Mouse (Mus musculus): Measurements from ENCODE around the gene Ncam1.
A peak's percentile ranks its signal among the peaks of the same experiment; 100 is the strongest.

The Ncam1 gene

DNA sequence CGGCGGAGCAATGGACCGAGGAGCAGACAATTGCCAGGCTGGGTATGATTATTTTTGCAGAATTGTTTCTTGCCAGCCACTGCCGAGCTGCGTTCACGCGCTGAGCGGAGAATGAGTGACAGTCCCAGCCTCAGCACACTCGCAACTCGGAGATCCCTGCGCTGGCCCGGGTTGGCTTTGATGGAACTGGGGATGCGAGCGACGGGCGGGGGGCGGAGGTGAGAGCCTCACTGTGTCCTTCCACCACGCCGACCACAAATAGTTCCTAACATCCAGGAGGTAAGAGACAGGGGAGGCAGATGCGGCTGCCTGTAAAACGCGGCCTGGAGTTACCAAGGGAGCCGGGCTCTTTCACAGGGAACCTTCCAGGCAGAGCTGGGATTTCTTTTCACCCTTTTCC lies at the start of gene Ncam1:
Ncam1 (minus strand) TSS at position 120 of the 400 bp plus-strand sequence.
- DNase-seq (ENCODE audit: low spot score in 2 of 2), result peak; percentile 96 to 98

DNA sequence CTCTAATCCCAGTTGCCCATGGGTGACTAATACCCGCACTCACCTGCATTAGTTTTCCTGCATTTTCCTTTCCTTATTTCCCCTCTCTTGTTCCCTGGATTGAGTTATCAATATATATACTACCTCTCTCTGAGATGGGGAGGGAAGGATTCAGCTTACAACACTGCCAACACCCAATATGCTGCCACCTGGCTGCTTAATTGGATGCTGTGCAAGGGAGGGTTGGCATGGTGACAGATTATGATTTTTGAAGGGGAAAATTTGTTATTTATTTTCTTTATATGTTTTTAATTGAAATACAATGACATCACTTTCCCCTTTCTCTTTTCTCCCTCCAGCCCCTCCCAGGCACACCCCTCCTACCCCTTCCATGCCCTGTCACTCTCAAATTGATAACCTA lies 35.3 kb upstream of the Ncam1 start:
- no peak for DNase-seq (ENCODE audit: low spot score in 2 of 2)

DNA sequence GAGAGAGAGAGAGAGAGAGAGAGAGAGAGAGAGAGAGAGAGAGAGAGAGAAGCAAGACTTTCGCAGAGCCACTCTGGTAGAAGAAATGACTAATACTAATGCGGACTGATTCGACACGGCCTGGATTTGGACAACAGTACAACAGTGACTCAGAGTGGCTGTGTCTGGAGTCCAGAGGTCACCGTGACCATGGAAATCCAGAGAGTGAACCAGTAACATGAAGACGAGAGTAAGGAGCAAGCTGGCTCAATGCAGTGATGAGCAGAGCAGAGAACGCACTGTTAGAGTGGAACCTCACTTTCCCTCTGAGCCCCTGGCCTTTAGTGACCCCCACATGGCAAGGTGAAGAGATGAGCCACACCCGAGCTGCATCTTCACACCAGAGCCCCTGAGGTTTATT lies 28.9 kb upstream of the Ncam1 start:
- DNase-seq (ENCODE audit: low spot score in 2 of 2), result no peak

DNA sequence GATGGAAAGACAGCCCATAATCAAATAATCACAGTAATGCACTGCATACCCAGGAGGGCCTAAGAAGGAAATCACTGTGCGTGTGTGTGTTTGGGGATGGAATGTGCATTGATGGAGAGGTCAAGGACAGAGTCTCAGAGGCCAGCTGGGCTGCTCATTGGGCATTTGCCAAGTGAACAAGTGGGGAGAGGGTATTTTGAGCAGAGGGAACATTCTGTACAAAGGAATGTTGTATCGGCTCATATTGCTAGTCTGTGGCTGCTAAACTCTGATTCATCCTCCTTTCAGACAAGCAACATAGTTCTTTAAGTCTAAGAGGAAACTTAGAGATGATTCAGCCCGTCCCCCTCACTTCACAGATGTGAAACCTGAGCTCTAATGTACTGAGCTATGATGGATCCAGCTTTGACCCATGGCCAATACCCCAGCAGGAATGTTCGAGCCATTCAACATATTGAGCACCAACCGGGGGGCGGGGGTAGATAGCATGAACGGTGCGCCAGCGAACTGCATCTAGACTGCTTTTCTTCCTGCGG lies 17.5 kb upstream of the Ncam1 start:
- DNase-seq (ENCODE audit: low spot score in 2 of 2), result peak in 1 of 2 experiments; percentile 21

DNA sequence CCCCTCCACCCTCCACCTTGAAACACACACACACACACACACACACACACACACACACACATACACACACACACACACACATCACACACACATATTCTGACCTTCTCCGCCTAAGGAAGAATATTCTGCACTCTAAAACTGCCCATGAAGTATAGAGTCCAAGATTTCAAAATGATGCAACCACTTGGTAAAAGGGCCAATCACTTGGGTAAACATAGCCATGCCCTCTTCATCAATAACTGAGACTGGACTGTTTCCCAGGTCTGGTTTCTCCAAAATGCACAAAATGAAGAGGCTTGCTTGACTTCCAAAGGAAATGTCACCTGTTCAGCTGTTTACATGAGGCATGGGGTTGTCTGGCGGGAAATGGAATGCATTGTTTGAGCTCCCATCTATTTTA lies 15.7 kb upstream of the Ncam1 start:
- DNase-seq (ENCODE audit: low spot score in 2 of 2), result no peak

DNA sequence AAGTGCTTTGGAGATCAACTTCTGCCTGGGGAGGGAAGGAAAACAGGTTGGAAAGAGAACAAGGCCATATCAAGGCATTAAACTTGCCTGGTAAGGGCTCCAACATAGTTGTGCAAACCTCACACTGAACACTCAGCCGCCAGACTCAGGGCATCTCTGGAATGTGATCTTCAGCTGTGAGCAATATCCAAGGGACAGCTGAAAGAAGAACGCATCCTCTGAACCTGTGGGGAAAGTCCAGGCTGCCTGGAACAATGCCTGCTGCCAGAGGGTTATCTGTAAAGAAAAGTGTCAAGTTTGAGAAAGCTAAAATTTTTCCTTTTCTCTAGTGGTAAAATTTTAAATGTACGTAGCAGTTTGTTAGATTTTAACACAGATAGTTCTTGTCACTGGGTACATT lies 4.5 kb upstream of the Ncam1 start:
- no peak for DNase-seq (ENCODE audit: low spot score in 2 of 2)

DNA sequence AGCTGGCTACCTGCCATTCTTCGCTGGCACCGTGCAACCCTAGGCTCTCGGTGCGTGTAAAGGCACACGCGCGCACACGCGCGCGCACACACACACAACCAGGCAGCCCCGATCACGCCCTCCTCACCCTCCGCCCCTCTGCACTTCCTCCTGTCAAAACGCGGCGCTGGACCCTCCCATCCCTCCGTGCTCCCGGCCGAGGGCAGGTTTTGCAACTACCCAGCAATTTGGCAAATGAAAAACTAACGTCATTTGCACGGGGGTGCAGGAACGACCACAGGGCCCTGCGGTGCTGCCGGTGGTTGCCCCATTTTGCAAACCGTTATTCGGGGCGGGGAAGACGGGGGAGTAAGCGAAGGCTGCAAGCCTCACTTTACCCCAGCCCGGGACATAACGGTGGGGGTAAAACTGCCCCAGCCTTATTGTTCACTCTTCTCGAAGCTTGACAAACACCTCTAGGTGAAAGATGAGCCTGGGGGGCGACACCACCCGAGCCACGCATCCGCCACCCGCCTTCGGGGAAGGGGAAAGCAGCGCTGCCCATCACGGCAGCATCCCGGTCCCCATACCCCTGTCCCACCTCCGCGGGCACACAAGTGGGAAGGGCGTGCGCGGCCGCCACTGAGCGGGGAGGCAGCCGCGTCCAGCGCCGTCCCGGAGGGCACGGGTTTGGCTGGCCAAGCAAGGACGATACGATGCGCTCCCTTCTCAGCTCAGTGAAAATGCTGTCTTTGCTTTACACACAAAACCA lies 729 bp downstream of the Ncam1 start:
- peak; percentile 67 to 72 for DNase-seq (ENCODE audit: low spot score in 2 of 2)

DNA sequence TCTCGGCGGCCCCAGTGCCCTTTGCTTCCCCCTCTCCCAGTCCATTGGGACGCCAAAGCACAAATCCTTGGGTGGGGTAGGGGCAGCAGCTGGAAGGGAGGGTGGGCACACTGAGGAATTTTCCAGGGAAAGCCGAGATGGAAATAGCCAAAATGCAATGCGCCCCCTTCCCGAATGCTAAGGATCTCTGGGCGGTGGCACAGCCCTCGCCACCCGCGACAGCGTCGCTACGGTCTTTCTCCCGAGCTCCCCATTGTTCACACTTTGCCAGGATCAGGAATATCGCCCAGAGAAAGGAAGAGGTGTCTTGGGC lies 1.3 kb downstream of the Ncam1 start:
- no peak for DNase-seq (ENCODE audit: low spot score in 2 of 2)

DNA sequence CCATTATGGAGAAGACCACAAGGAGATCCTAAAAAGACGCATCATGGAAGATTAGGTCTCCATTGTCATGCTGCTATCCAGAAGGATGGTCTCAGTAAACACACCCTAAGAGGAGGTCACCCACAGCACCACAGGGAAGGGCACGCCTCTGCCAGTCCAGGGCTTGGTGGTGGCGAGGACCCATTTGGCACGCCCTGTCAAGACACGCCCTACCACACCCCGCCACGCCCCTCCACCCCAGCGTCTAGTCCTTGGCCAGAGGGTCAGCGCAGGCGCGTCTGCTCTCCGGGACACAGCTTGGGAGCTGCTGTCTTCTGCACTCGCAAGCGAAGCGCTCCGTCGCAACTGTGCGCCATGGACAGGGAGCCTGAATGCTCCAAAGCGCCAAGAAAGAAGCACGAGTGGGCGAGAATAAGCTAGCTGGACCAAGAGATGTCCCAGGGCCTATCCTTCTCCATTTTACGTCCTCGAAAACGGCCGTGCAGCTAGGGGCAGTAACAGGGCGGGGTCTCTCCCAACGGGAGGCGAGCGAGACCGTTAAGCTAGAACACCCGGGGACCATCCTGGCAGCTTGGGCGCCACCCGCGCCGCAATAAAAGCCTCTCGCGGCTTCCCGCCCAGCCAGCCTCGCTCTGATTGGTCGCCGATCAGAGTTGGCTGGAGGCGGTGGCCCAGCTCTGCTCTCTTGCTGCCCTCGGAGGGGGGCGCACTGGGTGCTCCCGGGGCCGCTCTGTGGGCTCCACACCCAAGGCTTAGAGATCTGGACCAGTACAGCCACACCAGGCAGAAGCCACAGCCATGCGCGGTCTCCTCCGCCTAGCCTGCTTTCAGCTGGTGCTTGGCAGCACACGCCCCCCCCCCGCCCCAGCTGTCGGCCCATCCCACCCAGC lies 1.9 kb downstream of the Ncam1 start:
- DNase-seq (ENCODE audit: low spot score in 2 of 2), result peak; percentile 82 to 87

DNA sequence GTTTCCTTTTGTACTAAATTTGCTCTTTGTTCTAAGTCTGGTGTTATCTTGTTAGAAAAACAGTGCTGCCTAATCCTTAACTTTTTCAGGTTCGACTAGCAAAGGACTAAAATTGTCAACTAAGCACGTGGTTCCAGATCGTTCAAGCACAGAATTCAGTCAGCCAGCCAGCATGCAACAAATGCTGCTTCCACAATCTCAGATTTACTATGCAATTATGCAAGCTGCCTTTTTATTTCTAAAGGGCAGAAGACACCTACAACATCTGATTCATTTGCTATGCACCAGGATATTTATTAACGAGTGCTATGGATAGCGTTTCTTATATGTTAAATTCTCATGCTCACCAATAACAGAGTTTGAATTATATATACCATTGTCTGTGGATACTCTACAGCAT lies 2.8 kb downstream of the Ncam1 start:
- no peak for DNase-seq (ENCODE audit: low spot score in 2 of 2)

DNA sequence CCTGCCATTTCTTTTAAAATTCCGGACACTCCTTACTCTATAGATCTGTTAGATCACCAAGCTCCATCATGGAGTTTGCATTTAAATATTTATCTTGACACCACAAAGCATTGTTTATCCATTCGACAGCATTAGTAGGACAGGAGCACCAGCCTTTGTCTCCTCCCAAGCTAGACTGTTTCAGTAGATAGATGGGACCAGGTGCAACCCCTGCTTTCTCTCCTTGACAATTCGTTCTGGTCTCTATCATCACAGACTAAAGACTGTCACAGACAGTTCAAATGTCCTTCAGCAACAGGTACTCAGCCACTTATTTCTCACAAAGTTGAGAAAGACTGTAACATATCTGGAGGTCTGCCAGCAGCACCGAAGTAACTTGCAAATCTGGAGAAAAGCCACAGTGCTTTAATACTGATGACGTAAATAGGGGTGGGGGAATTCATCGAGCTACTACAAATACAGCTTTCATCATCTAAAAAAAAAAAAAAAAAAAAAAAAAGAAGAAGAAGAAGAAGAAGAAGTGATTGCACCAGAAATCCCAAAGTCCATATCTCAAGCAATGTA lies 4.7 kb downstream of the Ncam1 start:
- DNase-seq (ENCODE audit: low spot score in 2 of 2), result no peak

DNA sequence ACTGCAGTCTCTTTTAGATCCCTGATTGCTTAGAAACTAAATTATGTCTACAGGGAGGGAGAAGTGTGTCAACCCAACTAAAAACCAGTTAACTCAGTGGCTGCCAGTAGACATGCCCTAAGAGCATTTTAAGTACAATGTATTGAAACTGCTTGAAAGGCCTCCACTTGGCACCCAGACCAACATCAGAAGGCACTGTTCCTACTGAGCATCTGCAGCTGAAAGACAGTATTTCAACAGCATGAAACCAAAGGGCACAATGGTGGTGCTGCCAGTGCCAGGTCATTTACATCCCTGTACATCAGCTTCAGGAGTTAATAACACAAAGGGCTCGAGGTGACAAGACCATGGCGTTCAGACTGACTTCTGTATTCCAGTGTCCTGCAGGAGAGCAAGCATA lies 5.5 kb downstream of the Ncam1 start:
- no peak for DNase-seq (ENCODE audit: low spot score in 2 of 2)

DNA sequence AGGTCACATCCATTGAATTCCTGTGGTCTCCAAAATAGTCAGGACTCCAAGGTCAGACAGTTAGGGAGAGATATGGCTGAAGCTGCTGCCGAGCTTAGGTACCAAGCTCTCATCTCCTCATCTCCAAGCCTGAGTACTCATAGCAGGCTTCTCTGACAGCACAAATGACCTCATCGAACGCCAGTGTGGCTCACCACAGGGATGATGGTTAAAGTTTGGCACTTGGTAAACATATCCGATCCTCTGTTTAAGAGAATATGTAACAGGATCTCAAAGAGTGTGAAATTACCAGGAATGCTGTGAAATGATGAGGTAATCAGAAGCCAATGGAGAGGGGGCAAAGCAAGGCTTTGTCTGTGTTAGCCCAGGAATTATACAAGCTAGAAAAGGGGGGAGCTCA lies 6.1 kb downstream of the Ncam1 start:
- DNase-seq (ENCODE audit: low spot score in 2 of 2), result no peak

DNA sequence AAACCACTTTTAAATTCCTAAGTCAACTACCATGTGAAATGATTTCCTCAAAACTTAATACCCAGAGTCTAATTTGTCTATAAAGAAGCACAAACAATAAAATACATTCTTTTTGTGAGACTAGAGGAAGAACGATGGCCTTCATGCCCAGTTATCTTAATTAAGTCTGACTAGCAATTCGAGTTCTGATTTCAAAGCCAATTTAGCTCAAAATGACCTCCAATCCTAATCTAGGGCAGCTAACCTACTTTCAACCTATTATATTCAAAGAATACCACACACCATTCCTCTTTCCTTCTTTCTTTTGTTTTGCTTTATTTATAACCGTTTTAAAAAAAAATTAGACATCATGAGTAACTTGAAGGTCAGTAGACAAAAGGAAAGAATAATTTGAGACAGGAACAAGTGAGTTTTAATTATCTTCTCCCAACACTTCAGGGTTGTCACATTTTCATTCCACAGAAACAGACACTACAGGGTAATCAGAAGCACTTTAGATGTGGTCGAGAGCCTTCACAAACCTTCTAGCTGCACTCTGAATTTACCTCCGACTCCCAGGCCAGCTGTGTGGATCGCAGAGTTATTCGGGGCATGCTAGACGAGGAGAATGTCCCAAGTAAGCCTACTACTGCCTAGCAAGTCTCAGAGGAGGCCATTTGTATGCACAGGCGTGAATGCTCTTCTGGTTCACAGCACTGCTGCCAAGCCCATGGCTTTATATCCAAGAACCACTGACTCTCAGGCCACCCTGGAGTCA lies 17.5 kb downstream of the Ncam1 start:
- no peak for DNase-seq (ENCODE audit: low spot score in 2 of 2)

DNA sequence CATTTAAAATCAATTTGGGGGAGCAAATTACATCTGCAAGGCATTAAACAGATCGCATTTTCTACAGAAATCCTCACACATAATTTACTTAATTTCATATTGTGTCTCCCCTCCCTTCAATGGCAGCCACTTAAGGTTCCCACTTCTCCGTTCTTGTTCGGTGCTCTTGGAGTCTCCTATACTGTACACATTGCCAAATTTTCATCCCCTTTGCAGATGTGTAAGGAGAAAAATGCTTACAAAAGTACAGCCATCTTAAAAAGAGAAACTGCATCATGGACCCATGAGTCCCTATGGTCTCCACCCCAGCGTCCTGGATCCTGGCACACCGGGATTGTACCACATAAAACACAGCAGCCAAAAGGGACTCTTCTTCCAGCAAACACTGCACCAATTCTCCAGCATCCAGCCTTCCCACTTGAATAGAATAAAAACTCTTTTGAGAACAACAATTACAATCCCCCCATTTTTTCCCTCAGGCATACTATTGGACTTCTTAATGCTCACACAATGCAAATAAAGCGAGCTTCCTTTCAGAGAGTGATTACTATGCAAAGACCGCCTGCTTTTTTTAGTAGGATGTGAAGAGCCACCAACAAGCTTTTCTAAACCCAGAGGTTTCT lies 21.6 kb downstream of the Ncam1 start:
- no peak for DNase-seq (ENCODE audit: low spot score in 2 of 2)

DNA sequence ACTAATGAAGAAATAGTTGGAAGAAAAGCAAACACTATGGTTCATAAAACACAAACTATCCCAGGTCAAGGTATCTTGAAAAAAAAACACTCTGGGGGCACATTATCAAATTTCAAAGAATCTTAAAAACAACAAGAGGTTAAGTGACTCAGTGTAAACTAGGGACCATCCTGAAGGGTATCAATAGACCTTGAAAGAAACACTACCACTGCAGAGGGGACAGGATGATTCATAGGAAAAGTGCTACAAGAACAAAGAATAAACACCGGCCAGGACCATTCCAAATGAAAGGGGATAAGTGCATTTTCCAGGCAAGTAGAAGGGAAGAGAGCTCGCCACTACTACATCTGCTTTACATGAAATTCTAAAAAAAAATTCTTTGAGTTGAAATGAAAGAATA lies 32.1 kb downstream of the Ncam1 start:
- no peak for DNase-seq (ENCODE audit: low spot score in 2 of 2)

DNA sequence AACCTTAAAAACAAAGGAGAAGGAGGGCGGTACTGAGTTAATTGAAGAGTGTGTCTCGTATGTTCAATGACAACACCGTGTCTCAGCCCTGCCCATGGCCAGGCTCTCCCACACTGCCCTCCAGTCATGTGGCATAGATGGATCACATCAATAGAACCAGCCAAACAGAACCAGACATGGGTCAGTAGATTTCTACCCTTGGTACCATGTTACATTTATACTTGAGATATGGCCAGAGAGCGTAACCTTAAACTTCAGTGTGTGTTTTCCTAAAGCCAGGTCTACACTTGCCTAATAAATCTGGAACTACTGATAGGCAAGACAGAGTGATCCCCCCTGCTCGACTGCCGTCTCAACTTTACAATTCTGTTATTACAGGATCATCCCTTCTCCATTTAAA lies 38.2 kb downstream of the Ncam1 start:
- DNase-seq (ENCODE audit: low spot score in 2 of 2), result no peak

DNA sequence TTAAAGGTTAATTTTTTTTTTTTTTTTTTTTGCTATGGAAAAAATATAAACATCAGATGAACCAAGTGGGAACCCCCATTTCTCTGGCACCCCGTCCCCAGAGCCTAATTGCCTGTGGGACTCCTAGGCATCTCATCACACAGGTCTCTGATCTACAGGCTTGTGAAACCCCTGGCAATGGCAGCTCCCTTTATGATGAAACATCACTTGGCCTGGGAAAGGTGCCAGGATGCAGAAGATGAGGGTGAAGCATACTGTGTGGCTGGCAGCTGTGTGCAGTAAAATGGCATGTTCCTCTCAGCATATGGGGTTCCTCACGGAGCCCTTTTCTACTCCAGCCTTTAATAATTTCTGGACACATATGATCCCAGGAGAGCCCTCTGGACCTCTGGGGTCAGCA lies 40.3 kb downstream of the Ncam1 start:
- peak; percentile 53 to 67 for DNase-seq (ENCODE audit: low spot score in 2 of 2)

DNA sequence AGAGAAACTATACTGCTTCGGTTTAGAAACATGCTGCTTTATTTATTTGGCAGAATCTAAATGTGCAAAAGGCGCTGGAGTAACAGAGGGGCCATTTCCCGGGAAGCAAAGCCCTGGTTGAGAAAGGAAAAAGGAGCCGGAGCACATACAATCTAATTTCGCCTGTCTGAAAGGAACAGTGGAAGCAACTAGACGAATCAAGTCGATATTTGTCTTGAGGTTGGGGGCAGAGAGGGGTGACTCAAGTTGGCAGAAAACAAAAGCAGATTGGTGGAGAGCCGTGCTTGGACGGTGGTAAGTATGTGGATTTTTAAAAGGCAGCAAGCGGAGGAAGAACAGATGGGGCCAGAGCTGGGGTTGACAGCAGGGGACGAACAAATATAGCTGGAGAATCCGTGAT lies 40.7 kb downstream of the Ncam1 start:
- peak; percentile 21 to 42 for DNase-seq (ENCODE audit: low spot score in 2 of 2)

DNA sequence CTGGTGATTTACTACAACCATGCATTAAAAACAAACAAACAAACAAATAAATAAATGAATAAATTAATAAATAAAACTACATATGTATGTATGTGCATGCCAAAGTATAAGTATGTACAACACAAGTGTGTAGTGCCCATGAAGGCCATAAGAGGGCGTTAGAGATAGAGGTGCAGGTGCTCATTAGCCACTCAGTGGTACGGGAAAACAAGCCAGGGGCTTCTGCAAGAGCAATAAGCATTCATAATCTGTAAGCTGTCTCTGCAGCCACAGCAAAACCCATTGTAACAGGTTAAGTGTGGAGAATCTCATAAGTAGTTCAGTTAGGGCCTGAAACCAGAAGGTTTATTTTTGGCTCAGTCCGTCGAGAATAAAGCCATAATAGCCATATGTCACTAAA lies 41.1 kb downstream of the Ncam1 start:
- no peak for DNase-seq (ENCODE audit: low spot score in 2 of 2)

DNA sequence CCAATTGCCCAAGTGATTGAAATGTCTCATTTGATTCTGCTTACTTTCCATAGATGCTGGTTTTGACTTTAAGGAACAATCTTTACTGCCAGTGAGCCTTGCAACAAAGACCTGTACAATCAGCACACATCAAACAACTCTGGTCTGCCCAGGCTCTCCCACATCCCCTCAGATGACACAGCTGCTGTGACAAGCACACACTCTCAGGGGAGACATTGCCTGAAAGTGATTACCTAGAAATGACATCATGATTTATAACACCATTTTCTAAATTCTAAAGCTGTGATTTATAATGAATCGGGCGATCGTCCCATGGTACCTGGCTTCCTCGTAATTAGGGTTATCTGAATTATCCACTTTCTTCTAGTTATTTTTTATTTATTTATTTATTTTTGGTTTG lies 42.0 kb downstream of the Ncam1 start:
- no peak for DNase-seq (ENCODE audit: low spot score in 2 of 2)

DNA sequence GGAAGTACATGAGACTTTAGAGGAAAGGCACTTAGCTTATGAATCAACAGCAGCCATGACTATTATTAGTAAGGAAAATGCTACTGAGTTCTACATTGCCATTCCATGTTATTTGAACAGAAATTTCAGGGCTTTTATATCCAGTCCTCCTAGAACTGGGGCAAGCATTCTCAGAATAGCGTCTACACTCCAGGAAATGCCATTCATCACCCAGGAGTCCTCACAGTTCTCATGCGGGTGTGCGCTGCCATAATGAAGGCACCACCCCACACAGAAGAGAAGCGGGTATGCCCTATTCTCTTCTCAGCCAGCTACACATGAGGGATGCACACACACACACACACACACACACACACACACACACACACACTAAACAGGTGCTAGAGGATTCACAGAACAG lies 43.5 kb downstream of the Ncam1 start:
- no peak for DNase-seq (ENCODE audit: low spot score in 2 of 2)
